Comparison of ENCODE assay signal across 8 mouse cellular contexts in the genomic region with DNA sequence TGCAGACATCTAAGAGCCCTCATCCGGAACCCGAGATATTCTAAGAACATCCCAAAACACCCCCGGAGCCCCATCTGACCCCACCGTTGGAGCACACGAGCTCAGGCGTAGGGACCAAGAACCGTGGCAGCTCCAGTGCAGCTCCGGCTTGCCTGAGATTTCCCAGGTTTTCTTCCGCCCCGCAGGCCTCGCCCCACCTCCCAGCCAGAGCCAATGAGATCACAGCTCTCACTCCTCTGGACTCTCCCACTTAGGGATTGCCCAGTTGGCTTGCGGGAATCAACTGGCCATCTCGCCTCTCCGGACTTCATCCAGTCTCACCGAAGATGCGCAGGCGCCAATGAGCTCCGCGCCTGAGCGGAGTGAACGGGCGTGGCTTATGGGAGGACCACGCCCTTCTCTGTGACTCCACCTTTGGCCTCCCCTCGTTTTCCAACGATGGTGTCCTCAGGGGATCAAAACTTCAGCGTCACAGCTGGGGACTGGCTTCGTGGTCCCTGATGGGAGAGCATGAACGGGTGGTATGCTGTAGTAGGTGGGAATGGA. TPM values are rescaled to one million over a fixed set of nuclear protein-coding genes. Genes with fewer than 3 reads are reported as not detected.
DNase-seq lines count a peak whose midpoint lies in the region; ATAC-seq lines count a peak whose summit lies in the region.

TSS of gene Ccdc159 (plus strand) at position 264 of the 546 bp plus-strand sequence.
TSS of gene Tmem205 (minus strand) at position 349 of the 546 bp plus-strand sequence.

- peak; percentile 75 for ATAC-seq in megakaryocyte, adult 5-6 weeks (ENCODE audit: poor library complexity, severe bottlenecking)

- peak; percentile 95 for DNase-seq in adrenal gland, postnatal 10 days
- peak; percentile 99 for DNase-seq in embryo, embryonic 11 days
- DNase-seq in gastrocnemius, postnatal 14 days = peak; percentile 93
- DNase-seq in induced T-regulatory cell, adult 2 months (ENCODE audit: low read depth) = peak; percentile 74
- DNase-seq in left cerebral cortex, adult 8-10 months (ENCODE audit: low spot score in 2 of 2) = peak; percentile 85 to 97
- DNase-seq in right cerebral cortex, postnatal 10 days (ENCODE audit: low spot score in 2 of 2) = peak; percentile 95 to 97
- DNase-seq in B cell, adult 2 months = no peak

- intact Hi-C loops in gastrocnemius, postnatal 14 days (cut with DNase I; ENCODE audit: low total_unique reads) = no loop called here

RNA-seq across cellular contexts. Expression of gene Ccdc159, which starts in this region (rescaled TPM):
- 1 to 10 TPM; 5.6 to 8.8 TPM for total RNA-seq in adrenal gland, postnatal 10 days (2021)
- total RNA-seq in gastrocnemius, postnatal 14 days (2021) = under 1 TPM; 0.33 TPM
- total RNA-seq in left cerebral cortex, adult 8-10 months (2022) = 10 to 100 TPM; 12.9 to 19.5 (median 16.0) TPM
- 0.22 and 1.0 TPM in 2 replicates for total RNA-seq in megakaryocyte, adult 5-6 weeks (2015)
- 0.53 TPM in 1 of 2 replicates, not detected in the other for total RNA-seq in megakaryocyte, adult 5-6 weeks (2017)

RNA-seq across cellular contexts. Expression of gene Tmem205, which starts in this region (rescaled TPM):
- total RNA-seq in adrenal gland, postnatal 10 days (2021) = 100 to 1,000 TPM; 182 to 187 TPM
- 10 to 100 TPM; 13.7 to 14.2 TPM for total RNA-seq in gastrocnemius, postnatal 14 days (2021)
- total RNA-seq in left cerebral cortex, adult 8-10 months (2022) = 10 to 100 TPM; 36.3 to 42.6 (median 39.4) TPM
- 40.9 and 48.2 TPM in 2 replicates for total RNA-seq in megakaryocyte, adult 5-6 weeks (2015)
- 8.0 and 14.1 TPM in 2 replicates for total RNA-seq in megakaryocyte, adult 5-6 weeks (2017)

Comparison
In these comparisons a context has a peak if more than half of its experiments do, and no peak if none do; other contexts are left out.
1. DNase-seq: peak in adrenal gland, postnatal 10 days (single experiment), embryo, embryonic 11 days (single experiment), gastrocnemius, postnatal 14 days (single experiment), induced T-regulatory cell, adult 2 months (single experiment), left cerebral cortex, adult 8-10 months (2 of 2) and right cerebral cortex, postnatal 10 days (2 of 2); none in B cell, adult 2 months (0 of 2).